Mouse (Mus musculus) stomach, adult 2 months (tissue): ENCODE data around the gene Zfp617. TPM values are rescaled to one million over a fixed set of nuclear protein-coding genes. Genes with fewer than 3 reads are reported as not detected.

Experiments
- polyA plus RNA-seq: library from polyadenylated mRNA; depleted of rRNA; stranded (reverse); fragments of >200 nt; gene quantifications from 2 replicates; pipeline ENCODE4 v1.2.3, GENCODE M21; 2012; rRNA removed

The Zfp617 gene
- 0.18 and 0.32 TPM in 2 replicates for polyA plus RNA-seq

GRCm38 (mm10) chr8:71908309-71909261 is at the start of gene Zfp617, which contains the start of gene Zfp882:
Zfp617 (plus strand) TSS chr8:71908635.
Zfp882 (plus strand) TSS chr8:71908608.

GRCm38 (mm10) chr8:71881618-71882274 is 26.7 kb upstream of the Zfp617 start, which contains the start of gene Zfp709:
Zfp709 (plus strand) TSS chr8:71882019.

GRCm38 (mm10) chr8:71950482-71951221 is 42.2 kb downstream of the Zfp617 start, which contains the start of gene Zfp961:
Zfp961 (plus strand) TSS chr8:71951038.

Other genes starting within 250 kb of the Zfp617 start
- 0.66 and 1.4 TPM in 2 replicates for gene Unc13a, start 236.9 kb upstream of the Zfp617 start, polyA plus RNA-seq
- 9.1 and 9.5 TPM in 2 replicates for gene Jak3, start 232.3 kb upstream of the Zfp617 start, polyA plus RNA-seq
- gene Insl3, start 219.4 kb upstream of the Zfp617 start, polyA plus RNA-seq, result 12.5 and 12.8 TPM in 2 replicates
- 89.2 and 150 TPM in 2 replicates for gene B3gnt3, start 206.8 kb upstream of the Zfp617 start, polyA plus RNA-seq
- 37.7 and 57.6 TPM in 2 replicates for gene Fcho1, start 182.9 kb upstream of the Zfp617 start, polyA plus RNA-seq
- 0.01 and 0.08 TPM in 2 replicates for gene Zfp709, start 26.6 kb upstream of the Zfp617 start, polyA plus RNA-seq
- gene Zfp882, start within 50 bp of the Zfp617 start, polyA plus RNA-seq, result not detected in 2 replicates
- gene Zfp961, start 42.4 kb downstream of the Zfp617 start, polyA plus RNA-seq, result 0.68 and 1.4 TPM in 2 replicates
- gene Cyp4f18, start 101.0 kb downstream of the Zfp617 start, polyA plus RNA-seq, result 6.1 and 21.1 TPM in 2 replicates
- gene Olfr372, start 132.6 kb downstream of the Zfp617 start, polyA plus RNA-seq, result not detected in 2 replicates
- gene Olfr373, start 174.5 kb downstream of the Zfp617 start, polyA plus RNA-seq, result not detected in 2 replicates
- gene Olfr374, start 198.4 kb downstream of the Zfp617 start, polyA plus RNA-seq, result not detected in 2 replicates
- 26.4 and 27.0 TPM in 2 replicates for gene Tpm4, start 226.3 kb downstream of the Zfp617 start, polyA plus RNA-seq